Mouse (Mus musculus): ENCODE data around the gene 4931406P16Rik.

GRCm38 (mm10) chr7:34321119-34321518 lies 7.8 kb upstream of the 4931406P16Rik start:
- TF ChIP-seq CTCF (IDR thresholded peaks at IDR 0.05; ENCODE audit: extremely low read depth, insufficient read depth, low read length) (no peak), POLR2A (IDR thresholded peaks at IDR 0.05; ENCODE audit: extremely low read depth, insufficient read depth, low read length) (no peak)
